Mouse (Mus musculus) heart, embryonic 16.5 days (tissue): ENCODE data around the gene Stk40. TPM values are rescaled to one million over a fixed set of nuclear protein-coding genes. Genes with fewer than 3 reads are reported as not detected.

Source experiments
- ATAC-seq: fragments of 200-750 bp; cut with Nextera tagmentation; replicated peaks from 2 replicates; pipeline ENCODE4 v1.8.0; 2017; ENCODE audit warnings: moderate number of reproducible peaks; ENCODE audit not compliant: insufficient read depth, low FRiP score; ENCODE audit errors: extremely low read depth
- H3K27ac ChIP-seq: fragments of 300-500 bp; sonication (generic); 2 replicates; pipeline ENCODE4 v1.5.1; 2014; ENCODE audit warnings: mild to moderate bottlenecking, low read length, control low read depth, moderate library complexity
- H3K27me3 ChIP-seq: fragments of 300-500 bp; sonication (generic); 2 replicates; pipeline ENCODE4 v1.6.1; 2014; ENCODE audit warnings: low read length, mixed read lengths; ENCODE audit not compliant: control insufficient read depth, insufficient read depth
- H3K36me3 ChIP-seq: fragments of 300-500 bp; sonication (generic); 2 replicates; pipeline ENCODE4 v1.6.1; 2014; ENCODE audit not compliant: control insufficient read depth, insufficient read depth
- H3K4me1 ChIP-seq: fragments of 300-500 bp; sonication (generic); 2 replicates; pipeline ENCODE4 v1.6.1; 2014; ENCODE audit warnings: low read length, mixed read lengths; ENCODE audit not compliant: control insufficient read depth, insufficient read depth
- H3K4me2 ChIP-seq: fragments of 300-500 bp; sonication (generic); 2 replicates; pipeline ENCODE4 v1.6.1; 2014; ENCODE audit warnings: low read depth, mild to moderate bottlenecking, control low read depth, low read length
- H3K4me3 ChIP-seq: fragments of 300-500 bp; sonication (generic); 2 replicates; pipeline ENCODE4 v1.5.1; 2014; ENCODE audit warnings: mild to moderate bottlenecking, control low read depth, low read length
- H3K9ac ChIP-seq: fragments of 300-500 bp; sonication (generic); 2 replicates; pipeline ENCODE4 v1.6.1; 2014; ENCODE audit warnings: low read length, control low read depth
- H3K9me3 ChIP-seq: fragments of 300-500 bp; sonication (generic); replicated peaks from 2 replicates; pipeline ENCODE4 v1.6.1; 2016; ENCODE audit warnings: low read length; ENCODE audit not compliant: control insufficient read depth
- WGBS: fragments of 180-500 bp; shearing (Covaris S2); extraction: QIAGEN DNeasy Blood & Tissue Kit; methylation state at CpG from one replicate; pipeline ENCODE4 v1.1.7; 2014; 5-methylcytosine and 5-hydroxymethylcytosine counted together
- polyA plus RNA-seq: library from polyadenylated mRNA; unstranded; fragments of >200 nt; fragmentation: Nextera tagmentation; extraction: Ambion mirVana; gene quantifications from 2 replicates; pipeline ENCODE4 v1.2.1, GENCODE M21; 2015

Gene Stk40
- polyA plus RNA-seq, 1 experiment from 2014 or later: 24.5 TPM

GRCm38 (mm10) chr4:126131290-126132121 is 27.7 kb downstream of the Stk40 start:
- ATAC-seq: no peak
- 52% methylated on average over 10 of the region's 10 CpGs for WGBS
- no peak overlapping the region for H3K9ac ChIP-seq
- H3K4me3 ChIP-seq: no peak overlapping the region
- H3K4me1 ChIP-seq: peaks cover 17% of the 10 kb centered on the region
- H3K9me3 ChIP-seq: no peaks in the 10 kb centered on the region
- H3K27ac ChIP-seq: 0 out of 2 replicates have a peak overlapping the region, but pooled peaks have one; percentile 8
- no peaks in the 10 kb centered on the region for H3K27me3 ChIP-seq
- H3K4me2 ChIP-seq: no peak overlapping the region
- H3K36me3 ChIP-seq: peaks cover 31% of the 10 kb centered on the region

- H3K9me3 ChIP-seq: no peaks in the 10 kb centered on the region
- 65% methylated on average over 6 of the region's 6 CpGs for WGBS
- H3K27ac ChIP-seq: 0 out of 2 replicates have a peak overlapping the region, but pooled peaks have one; percentile 27
- no peak overlapping the region for H3K4me3 ChIP-seq
- H3K4me1 ChIP-seq: peaks cover 17% of the 10 kb centered on the region
- ATAC-seq: no peak
- H3K9ac ChIP-seq: no peak overlapping the region
- H3K4me2 ChIP-seq: no peak overlapping the region
- no peaks in the 10 kb centered on the region for H3K27me3 ChIP-seq
- peaks cover 40% of the 10 kb centered on the region for H3K36me3 ChIP-seq
Observed at GRCm38 (mm10) chr4:126132636-126133264, 29.0 kb downstream of the Stk40 start.

GRCm38 (mm10) chr4:126134236-126134635 is 30.5 kb downstream of the Stk40 start:
- H3K4me3 ChIP-seq: no peak overlapping the region
- H3K9me3 ChIP-seq: no peaks in the 10 kb centered on the region
- no peak for ATAC-seq
- 92% methylated on average over 4 of the region's 4 CpGs for WGBS
- H3K4me2 ChIP-seq: no peak overlapping the region
- H3K9ac ChIP-seq: no peak overlapping the region
- H3K4me1 ChIP-seq: peaks cover 17% of the 10 kb centered on the region
- H3K36me3 ChIP-seq: peaks cover 44% of the 10 kb centered on the region
- no peak overlapping the region for H3K27ac ChIP-seq
- no peaks in the 10 kb centered on the region for H3K27me3 ChIP-seq

- no peak for ATAC-seq
- no peaks in the 10 kb centered on the region for H3K27me3 ChIP-seq
- H3K4me2 ChIP-seq: no peak overlapping the region
- H3K27ac ChIP-seq: no peak overlapping the region
- peaks cover 17% of the 10 kb centered on the region for H3K4me1 ChIP-seq
- no peaks in the 10 kb centered on the region for H3K9me3 ChIP-seq
- peaks cover 47% of the 10 kb centered on the region for H3K36me3 ChIP-seq
- H3K9ac ChIP-seq: no peak overlapping the region
- H3K4me3 ChIP-seq: no peak overlapping the region
- 77% methylated on average over 4 of the region's 4 CpGs for WGBS
Observed at GRCm38 (mm10) chr4:126134639-126135038, 30.9 kb downstream of the Stk40 start.

- Histone ChIP-seq H3K27ac (no peak overlapping the region), H3K4me3 (no peak overlapping the region), H3K4me2 (no peak overlapping the region), H3K36me3 (peaks cover 43% of the 10 kb centered on the region), H3K4me1 (peaks cover 8% of the 10 kb centered on the region), H3K27me3 (no peaks in the 10 kb centered on the region), H3K9ac (no peak overlapping the region), H3K9me3 (no peaks in the 10 kb centered on the region)
- 81% methylated on average over 4 of the region's 4 CpGs for WGBS
- no peak for ATAC-seq
Observed at GRCm38 (mm10) chr4:126137773-126138172, 34.0 kb downstream of the Stk40 start.

GRCm38 (mm10) chr4:126141021-126141420 is 37.3 kb downstream of the Stk40 start:
- no peak overlapping the region for H3K9ac ChIP-seq
- 56% methylated on average over 5 of the region's 5 CpGs for WGBS
- H3K4me2 ChIP-seq: no peak overlapping the region
- H3K4me3 ChIP-seq: no peak overlapping the region
- no peak; the same call in 1 of the 2 replicates for ATAC-seq
- no peaks in the 10 kb centered on the region for H3K27me3 ChIP-seq
- no peaks in the 10 kb centered on the region for H3K9me3 ChIP-seq
- H3K27ac ChIP-seq: peak overlapping the region; percentile 15; the same call in 1 of the 2 replicates
- peaks cover 8% of the 10 kb centered on the region for H3K4me1 ChIP-seq
- peaks cover 29% of the 10 kb centered on the region for H3K36me3 ChIP-seq

GRCm38 (mm10) chr4:126145396-126145795 is 41.6 kb downstream of the Stk40 start:
- no peaks in the 10 kb centered on the region for H3K9me3 ChIP-seq
- H3K4me2 ChIP-seq: no peak overlapping the region
- H3K36me3 ChIP-seq: no peaks in the 10 kb centered on the region; the same call in 1 of the 2 replicates
- H3K27me3 ChIP-seq: no peaks in the 10 kb centered on the region
- WGBS: 58% methylated on average over 4 of the region's 4 CpGs
- H3K4me1 ChIP-seq: peaks cover 30% of the 10 kb centered on the region
- H3K4me3 ChIP-seq: no peak overlapping the region
- no peak for ATAC-seq
- H3K9ac ChIP-seq: no peak overlapping the region
- no peak overlapping the region for H3K27ac ChIP-seq

- Histone ChIP-seq H3K4me3 (no peak overlapping the region), H3K4me1 (peaks cover 30% of the 10 kb centered on the region)
Observed at GRCm38 (mm10) chr4:126146974-126147532, 43.3 kb downstream of the Stk40 start.

More at GRCm38 (mm10) chr4:126146974-126147532, 43.3 kb downstream of the Stk40 start:
- H3K27ac ChIP-seq: peak overlapping the region; percentile 80
- no peaks in the 10 kb centered on the region for H3K27me3 ChIP-seq
- peak overlapping the region; percentile 81; the same call in 1 of the 2 replicates for H3K4me2 ChIP-seq
- 52% methylated on average over 9 of the region's 9 CpGs for WGBS
- ATAC-seq: no peak
- H3K9me3 ChIP-seq: no peaks in the 10 kb centered on the region
- H3K36me3 ChIP-seq: no peaks in the 10 kb centered on the region; the same call in 1 of the 2 replicates
- no peak overlapping the region for H3K9ac ChIP-seq
